Mouse (Mus musculus) liver, adult 2 months (tissue): ENCODE results near the gene Cd300a. TPM values are rescaled to one million over a fixed set of nuclear protein-coding genes. Genes with fewer than 3 reads are reported as not detected.

Source experiments
- DNase-seq: peaks from one replicate; pipeline ENCODE4 v3.0.0-alpha.2; 2011; ENCODE audit warnings: low read depth, low spot score; ENCODE audit errors: extremely low read depth
- H3K27ac ChIP-seq: fragments of 200-500 bp; replicated peaks from 2 replicates; pipeline ENCODE4 v1.5.1; 2012; ENCODE audit warnings: low read depth, mild to moderate bottlenecking, control low read depth, inconsistent platforms, low read length; ENCODE audit not compliant: insufficient read depth
- H3K27me3 ChIP-seq: fragments of 200-500 bp; 2 replicates; pipeline ENCODE4 v1.6.1; 2012; ENCODE audit warnings: mild to moderate bottlenecking, moderate library complexity, low read length, inconsistent platforms; ENCODE audit not compliant: control insufficient read depth, insufficient read depth
- H3K36me3 ChIP-seq: fragments of 200-500 bp; 2 replicates; pipeline ENCODE4 v1.6.1; 2012; ENCODE audit warnings: low read length, inconsistent platforms; ENCODE audit not compliant: control insufficient read depth, insufficient read depth
- H3K4me1 ChIP-seq: fragments of 200-500 bp; 2 replicates; pipeline ENCODE4 v1.6.1; 2011; ENCODE audit warnings: low read length; ENCODE audit not compliant: control insufficient read depth, insufficient read depth
- H3K4me3 ChIP-seq: fragments of 200-500 bp; 2 replicates; pipeline ENCODE4 v1.5.1; 2011; ENCODE audit warnings: low read depth, mild to moderate bottlenecking, control low read depth, low read length, moderate library complexity; ENCODE audit not compliant: insufficient read depth
- H3K79me2 ChIP-seq: fragments of 200-500 bp; 2 replicates; pipeline ENCODE4 v1.6.1; 2012; ENCODE audit warnings: inconsistent platforms, mild to moderate bottlenecking, low read length, moderate library complexity; ENCODE audit not compliant: control insufficient read depth, insufficient read depth
- H3K9ac ChIP-seq: fragments of 200-500 bp; 2 replicates; pipeline ENCODE4 v1.6.1; 2012; ENCODE audit warnings: low read depth, mild to moderate bottlenecking, control low read depth, inconsistent platforms, low read length
- CTCF ChIP-seq: fragments of 200-500 bp; IDR thresholded peaks from 2 replicates; pipeline ENCODE4 v1.5.1; 2011; ENCODE audit warnings: low read depth, low read length, control low read depth
- POLR2A ChIP-seq: fragments of 200-500 bp; IDR thresholded peaks from 2 replicates; pipeline ENCODE4 v1.6.1; 2011; ENCODE audit warnings: low read length, control low read depth; ENCODE audit not compliant: insufficient read depth; ENCODE audit errors: extremely low read depth
- WGBS: fragments of 180-500 bp; shearing (Covaris S2); methylation state at CpG from one replicate; pipeline ENCODE4 v1.1.7; 2018; 5-methylcytosine and 5-hydroxymethylcytosine counted together
- polyA plus RNA-seq: library from polyadenylated mRNA; depleted of rRNA; stranded (reverse); fragments of >200 nt; gene quantifications from 2 replicates; pipeline ENCODE4 v1.2.3, GENCODE M21; 2012
- total RNA-seq: library from RNA; depleted of rRNA; stranded (reverse); fragments of >200 nt; gene quantifications from 2 replicates; pipeline ENCODE4 v1.2.3, GENCODE M21; 2014

Gene Cd300a
- total and polyA plus RNA-seq, 2 experiments: 1.2 to 3.0 TPM

- no peak overlapping the region for H3K27ac ChIP-seq
- TF ChIP-seq CTCF (0 out of 2 replicates have a peak, but pooled peaks have one; percentile 17), POLR2A (no peak)
- no peaks in the 10 kb centered on the region for H3K79me2 ChIP-seq
- H3K4me1 ChIP-seq: peaks cover 6% of the 10 kb centered on the region; the same call in 1 of the 2 replicates
- no peak overlapping the region for H3K9ac ChIP-seq
- WGBS: 13% methylated on average over 9 of the region's 9 CpGs
- H3K36me3 ChIP-seq: peaks cover 2% of the 10 kb centered on the region; the same call in 1 of the 2 replicates
- no peaks in the 10 kb centered on the region for H3K27me3 ChIP-seq
- peak; percentile 39 for DNase-seq
- H3K4me3 ChIP-seq: no peak overlapping the region
Measured at GRCm38 (mm10) chr11:114875301-114875801, 14.5 kb upstream of the Cd300a start.

GRCm38 (mm10) chr11:114876176-114876575 is 13.7 kb upstream of the Cd300a start:
- no peaks in the 10 kb centered on the region for H3K79me2 ChIP-seq
- no peaks in the 10 kb centered on the region for H3K36me3 ChIP-seq
- no peak for DNase-seq
- no peak overlapping the region for H3K27ac ChIP-seq
- H3K27me3 ChIP-seq: no peaks in the 10 kb centered on the region
- TF ChIP-seq POLR2A (no peak), CTCF (no peak)
- 81% methylated on average over 7 of the region's 7 CpGs for WGBS
- H3K4me3 ChIP-seq: no peak overlapping the region
- peaks cover 6% of the 10 kb centered on the region; the same call in 1 of the 2 replicates for H3K4me1 ChIP-seq
- H3K9ac ChIP-seq: no peak overlapping the region

- H3K36me3 ChIP-seq: no peaks in the 10 kb centered on the region
- H3K4me1 ChIP-seq: peaks cover 6% of the 10 kb centered on the region; the same call in 1 of the 2 replicates
- H3K4me3 ChIP-seq: no peak overlapping the region
- no peak overlapping the region for H3K27ac ChIP-seq
- H3K9ac ChIP-seq: no peak overlapping the region
- no peaks in the 10 kb centered on the region for H3K27me3 ChIP-seq
- 48% methylated on average over 2 of the region's 2 CpGs for WGBS
- no peaks in the 10 kb centered on the region for H3K79me2 ChIP-seq
- DNase-seq: no peak
- no peak for TF ChIP-seq POLR2A
- no peak for TF ChIP-seq CTCF
Measured at GRCm38 (mm10) chr11:114876621-114877020, 13.2 kb upstream of the Cd300a start.

DNA sequence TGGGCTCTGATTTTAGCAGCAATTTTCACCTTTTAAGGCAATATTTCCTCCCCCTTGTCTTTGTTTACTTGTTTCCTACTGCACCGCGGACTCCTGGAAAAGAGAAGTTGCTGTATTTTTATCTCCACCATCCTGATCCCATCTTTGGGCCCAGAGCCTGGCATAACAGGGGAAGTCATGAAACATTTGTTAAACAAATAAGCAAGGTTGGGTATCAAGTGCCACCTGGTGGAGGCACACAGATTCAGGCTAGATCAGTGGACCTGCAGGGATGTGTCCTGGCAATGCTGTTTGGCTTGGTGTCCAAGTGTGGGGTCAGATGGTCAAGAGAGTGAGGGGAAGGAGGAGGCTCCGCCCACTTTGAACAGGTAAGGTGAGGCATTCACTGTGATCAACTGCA is 12.7 kb upstream of the Cd300a start:
- Histone ChIP-seq H3K27ac (no peak overlapping the region), H3K4me3 (no peak overlapping the region), H3K36me3 (no peaks in the 10 kb centered on the region), H3K79me2 (no peaks in the 10 kb centered on the region), H3K9ac (no peak overlapping the region), H3K4me1 (peaks cover 6% of the 10 kb centered on the region; the same call in 1 of the 2 replicates), H3K27me3 (no peaks in the 10 kb centered on the region)
- peak; percentile 65 for DNase-seq
- 11% methylated on average over 3 of the region's 3 CpGs for WGBS
- TF ChIP-seq POLR2A (no peak), CTCF (peak; percentile 78)

DNA sequence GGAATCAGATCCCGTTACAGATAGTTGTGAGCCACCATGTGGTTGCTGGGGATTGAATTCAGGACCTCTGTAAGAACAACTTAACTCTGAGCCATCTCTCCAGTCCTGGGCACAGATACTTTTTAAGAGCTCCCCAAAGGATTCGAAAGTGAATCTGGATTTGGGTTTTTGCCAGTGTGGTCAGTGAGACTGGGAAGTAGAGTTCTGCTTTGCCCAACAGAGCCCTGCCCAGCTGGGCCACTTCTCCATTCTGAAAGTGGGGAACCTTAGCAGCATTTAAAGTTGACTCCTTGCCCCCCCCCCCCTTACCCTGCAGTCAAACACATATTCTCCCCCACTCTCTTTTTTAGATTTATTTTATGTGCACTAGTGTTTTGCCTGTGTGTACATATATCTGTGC is 10.2 kb upstream of the Cd300a start:
- H3K4me3 ChIP-seq: no peak overlapping the region
- no peak for TF ChIP-seq POLR2A
- TF ChIP-seq CTCF: no peak
- H3K9ac ChIP-seq: no peak overlapping the region
- no peak overlapping the region for H3K27ac ChIP-seq
- peaks cover 6% of the 10 kb centered on the region; the same call in 1 of the 2 replicates for H3K4me1 ChIP-seq
- no peaks in the 10 kb centered on the region for H3K79me2 ChIP-seq
- H3K27me3 ChIP-seq: no peaks in the 10 kb centered on the region
- H3K36me3 ChIP-seq: no peaks in the 10 kb centered on the region
- peak; percentile 33 for DNase-seq
- 81% methylated on average over 2 of the region's 2 CpGs for WGBS

- Histone ChIP-seq H3K4me1 (peaks cover 1% of the 10 kb centered on the region; the same call in 1 of the 2 replicates), H3K27ac (0 out of 2 replicates have a peak overlapping the region, but pooled peaks have one; percentile 9), H3K4me3 (no peak overlapping the region), H3K79me2 (no peaks in the 10 kb centered on the region), H3K27me3 (no peaks in the 10 kb centered on the region), H3K9ac (no peak overlapping the region), H3K36me3 (no peaks in the 10 kb centered on the region)
- no peak for TF ChIP-seq POLR2A
- TF ChIP-seq CTCF: no peak
- DNase-seq: no peak
Measured at GRCm38 (mm10) chr11:114880185-114880584, 9.7 kb upstream of the Cd300a start.
